Mouse (Mus musculus): ENCODE results near the gene Mxi1.

Mxi1 gene

GRCm38 (mm10) chr19:53321273-53321672, 11.0 kb downstream of the Mxi1 start:
- DNase-seq (ENCODE audit: extremely low read depth, low read depth, low spot score), result no peak

- DNase-seq (ENCODE audit: extremely low read depth, low read depth, low spot score), result no peak
These were observed 12.2 kb downstream of the Mxi1 start for GRCm38 (mm10) chr19:53322438-53323048.

GRCm38 (mm10) chr19:53324866-53325265, 14.5 kb downstream of the Mxi1 start:
- DNase-seq (ENCODE audit: extremely low read depth, low read depth, low spot score), result no peak

GRCm38 (mm10) chr19:53325578-53326295, 15.4 kb downstream of the Mxi1 start:
- no peak for DNase-seq (ENCODE audit: extremely low read depth, low read depth, low spot score)

- no peak for DNase-seq (ENCODE audit: extremely low read depth, low read depth, low spot score)
These were observed 17.8 kb downstream of the Mxi1 start for GRCm38 (mm10) chr19:53328116-53328515.

GRCm38 (mm10) chr19:53329221-53329991, 19.1 kb downstream of the Mxi1 start:
- DNase-seq (ENCODE audit: extremely low read depth, low read depth, low spot score), result no peak

GRCm38 (mm10) chr19:53329992-53330381, 19.7 kb downstream of the Mxi1 start:
- no peak for DNase-seq (ENCODE audit: extremely low read depth, low read depth, low spot score)

GRCm38 (mm10) chr19:53331882-53332500, 21.7 kb downstream of the Mxi1 start:
- no peak for DNase-seq (ENCODE audit: extremely low read depth, low read depth, low spot score)

GRCm38 (mm10) chr19:53333730-53334129, 23.4 kb downstream of the Mxi1 start:
- DNase-seq (ENCODE audit: extremely low read depth, low read depth, low spot score), result no peak

- DNase-seq (ENCODE audit: extremely low read depth, low read depth, low spot score), result no peak
These were observed 24.9 kb downstream of the Mxi1 start for GRCm38 (mm10) chr19:53335241-53335640.

GRCm38 (mm10) chr19:53340423-53340822, 30.1 kb downstream of the Mxi1 start:
- no peak for DNase-seq (ENCODE audit: extremely low read depth, low read depth, low spot score)

GRCm38 (mm10) chr19:53343174-53343881, 33.0 kb downstream of the Mxi1 start:
- no peak for DNase-seq (ENCODE audit: extremely low read depth, low read depth, low spot score)

GRCm38 (mm10) chr19:53344062-53344461, 33.7 kb downstream of the Mxi1 start:
- no peak for DNase-seq (ENCODE audit: extremely low read depth, low read depth, low spot score)

- DNase-seq (ENCODE audit: extremely low read depth, low read depth, low spot score), result no peak
These were observed 35.4 kb downstream of the Mxi1 start for GRCm38 (mm10) chr19:53345766-53346165.

GRCm38 (mm10) chr19:53353864-53354263, 43.5 kb downstream of the Mxi1 start:
- no peak for DNase-seq (ENCODE audit: extremely low read depth, low read depth, low spot score)

GRCm38 (mm10) chr19:53354271-53355000, 44.1 kb downstream of the Mxi1 start:
- no peak for DNase-seq (ENCODE audit: extremely low read depth, low read depth, low spot score)

- no peak for DNase-seq (ENCODE audit: extremely low read depth, low read depth, low spot score)
These were observed 44.7 kb downstream of the Mxi1 start for GRCm38 (mm10) chr19:53355065-53355464.

GRCm38 (mm10) chr19:53359160-53360033, 49.1 kb downstream of the Mxi1 start:
- no peak for DNase-seq (ENCODE audit: extremely low read depth, low read depth, low spot score)

GRCm38 (mm10) chr19:53360265-53360958, 50.1 kb downstream of the Mxi1 start:
- DNase-seq (ENCODE audit: extremely low read depth, low read depth, low spot score), result no peak
